Mouse (Mus musculus): ENCODE results near the gene Olfr1166.
"Not testable (repeated sequence)": the region's sequence is repeated elsewhere in the genome, so short reads cannot be mapped to it uniquely, and the experiment has no call there.

The Olfr1166 gene

GRCm38 (mm10) chr2:88128172-88128571, at the start of gene Olfr1166:
Gene Olfr1166, minus strand, starts transcription at chr2:88128272.
- no peak for DNase-seq

- not testable (repeated sequence) for DNase-seq
These were observed 27.0 kb upstream of the Olfr1166 start, which contains the start of gene Olfr1167 for GRCm38 (mm10) chr2:88155093-88155492. Gene Olfr1167, minus strand, starts transcription at chr2:88155193.

GRCm38 (mm10) chr2:88093866-88094265, 34.2 kb downstream of the Olfr1166 start, which contains the start of gene Olfr1164:
Gene Olfr1164, minus strand, starts transcription at chr2:88093966.
- DNase-seq, result no peak

All from cerebellum, adult 18-20 months (tissue).